Mouse (Mus musculus) lung, postnatal 4 days (tissue): ENCODE results near the gene Cd69.

Experiments
- DNase-seq, 2 experiments: peaks; one replicate each; pipeline ENCODE4 v3.0.0; 2021

The Cd69 gene

DNA sequence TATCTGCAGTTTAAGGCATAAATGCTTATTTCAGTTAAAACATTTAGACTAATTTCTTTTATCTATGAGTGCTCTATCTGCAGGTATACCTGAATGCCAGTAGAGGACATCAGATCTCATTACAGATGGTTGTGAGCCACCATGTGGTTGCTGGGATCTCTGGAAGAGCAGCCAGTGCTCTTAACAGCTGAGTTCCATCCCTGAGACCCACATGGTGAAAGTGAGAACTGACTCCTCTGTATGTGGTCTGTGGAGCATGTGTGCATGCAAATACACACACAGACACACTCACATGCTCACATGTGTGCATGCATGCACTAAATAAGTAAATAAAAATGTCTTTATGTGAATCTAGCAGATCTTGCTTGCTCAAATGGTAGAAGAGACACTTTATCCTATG lies 29.4 kb downstream of the Cd69 start:
- no peak for DNase-seq

DNA sequence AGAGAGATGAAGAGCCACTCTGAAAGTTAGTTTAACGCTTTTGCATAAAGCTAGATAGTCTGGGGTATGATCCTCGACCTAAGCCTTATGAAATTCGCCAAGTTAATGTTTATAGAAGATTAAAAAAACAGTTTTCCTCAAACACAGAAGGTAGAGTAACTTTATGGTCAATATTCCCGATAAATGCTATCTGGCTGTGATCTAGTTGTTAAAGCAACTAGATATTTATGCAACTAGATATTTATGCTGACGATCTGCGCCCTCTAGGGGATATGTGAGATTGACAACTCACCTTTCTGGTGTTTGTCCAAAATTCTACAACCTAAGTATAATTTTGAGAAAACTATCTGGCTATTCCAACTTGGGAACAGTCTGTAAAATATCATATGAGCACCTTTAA lies 33.3 kb downstream of the Cd69 start:
- peak in 1 of 2 experiments; percentile 34 for DNase-seq

DNA sequence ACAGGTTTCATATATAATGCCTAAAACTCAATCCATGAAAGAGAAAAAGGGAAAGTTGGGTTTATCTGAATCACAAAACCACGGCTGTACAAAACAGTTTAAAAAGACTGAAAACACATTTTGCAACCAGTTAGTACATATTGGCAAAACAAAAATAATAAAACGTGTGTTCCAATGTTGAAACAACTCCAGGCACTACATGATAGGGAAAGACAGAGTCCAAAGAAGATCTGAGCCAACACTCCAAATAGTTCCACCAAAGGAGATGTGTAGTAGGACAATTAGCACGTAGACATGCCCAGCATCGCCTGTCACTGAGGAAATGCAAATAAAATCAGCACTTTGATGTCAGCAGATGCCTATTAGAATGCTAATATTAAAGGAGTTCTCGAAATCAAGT lies 33.8 kb downstream of the Cd69 start:
- no peak for DNase-seq

DNA sequence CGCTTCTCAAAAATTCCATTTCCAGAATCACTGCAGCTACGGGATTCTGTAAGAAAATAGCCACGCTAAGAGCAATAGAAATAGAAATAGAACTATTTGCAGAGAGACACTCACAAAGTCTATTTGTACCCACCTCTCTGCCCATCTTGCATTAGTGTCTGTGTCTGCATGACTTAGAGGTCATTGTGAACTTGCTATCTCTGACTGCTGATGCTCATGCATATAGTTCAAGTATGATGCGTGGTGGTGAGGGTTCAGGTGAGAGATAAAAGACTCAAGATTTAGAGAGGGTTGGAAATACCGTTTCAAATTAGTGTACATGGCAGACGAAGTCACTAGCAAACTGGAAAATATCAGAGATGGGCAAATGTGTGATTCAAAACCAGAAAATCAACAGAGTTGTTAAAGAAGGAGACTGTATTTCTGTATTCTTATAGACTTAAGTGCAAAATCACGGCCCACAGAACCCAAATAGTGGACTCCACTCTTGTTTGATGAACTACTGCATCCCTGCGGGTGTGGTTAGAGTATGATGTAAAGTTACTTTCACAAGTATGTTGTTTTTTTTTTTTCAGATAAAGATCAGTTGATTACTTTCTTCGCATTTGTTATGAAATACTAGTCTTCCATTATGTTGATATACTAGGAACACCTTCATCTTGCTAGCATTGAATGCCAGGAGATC lies 35.5 kb downstream of the Cd69 start:
- no peak for DNase-seq

DNA sequence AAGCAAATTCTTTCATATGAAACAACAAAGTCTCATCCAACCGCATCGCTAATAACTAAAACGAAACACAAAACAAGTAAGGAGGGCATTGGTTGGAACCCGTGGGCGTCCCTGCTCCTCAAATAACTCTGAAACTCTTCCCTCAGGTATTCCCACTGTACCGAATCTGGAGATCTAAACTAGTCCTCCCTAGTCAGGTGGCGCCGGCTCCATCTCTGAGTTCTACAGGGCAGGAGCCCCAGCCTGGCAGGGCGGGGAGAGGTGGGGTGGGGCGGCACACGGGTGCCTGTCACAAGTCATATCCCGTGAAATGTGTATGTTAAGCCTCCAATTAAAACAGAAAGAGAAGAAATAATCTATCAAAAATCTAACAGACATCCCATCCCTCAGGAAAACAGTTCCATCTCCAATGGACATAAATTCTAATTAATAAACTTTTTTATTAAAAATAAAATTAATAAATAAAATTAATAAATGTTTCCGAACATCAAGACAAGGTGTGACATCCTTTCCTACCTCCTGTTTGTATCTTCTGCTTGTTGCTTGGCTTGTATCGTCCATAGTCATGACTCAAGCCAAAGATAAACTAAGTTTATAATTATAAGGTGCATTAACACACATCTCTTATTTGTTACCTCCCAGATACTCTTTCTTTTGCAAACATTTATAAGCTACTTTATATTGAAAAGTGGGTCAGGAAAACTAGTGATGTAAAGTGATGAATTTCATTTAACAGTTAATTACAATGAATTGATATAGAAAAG lies 36.8 kb downstream of the Cd69 start:
- DNase-seq: peak; percentile 69 to 74

DNA sequence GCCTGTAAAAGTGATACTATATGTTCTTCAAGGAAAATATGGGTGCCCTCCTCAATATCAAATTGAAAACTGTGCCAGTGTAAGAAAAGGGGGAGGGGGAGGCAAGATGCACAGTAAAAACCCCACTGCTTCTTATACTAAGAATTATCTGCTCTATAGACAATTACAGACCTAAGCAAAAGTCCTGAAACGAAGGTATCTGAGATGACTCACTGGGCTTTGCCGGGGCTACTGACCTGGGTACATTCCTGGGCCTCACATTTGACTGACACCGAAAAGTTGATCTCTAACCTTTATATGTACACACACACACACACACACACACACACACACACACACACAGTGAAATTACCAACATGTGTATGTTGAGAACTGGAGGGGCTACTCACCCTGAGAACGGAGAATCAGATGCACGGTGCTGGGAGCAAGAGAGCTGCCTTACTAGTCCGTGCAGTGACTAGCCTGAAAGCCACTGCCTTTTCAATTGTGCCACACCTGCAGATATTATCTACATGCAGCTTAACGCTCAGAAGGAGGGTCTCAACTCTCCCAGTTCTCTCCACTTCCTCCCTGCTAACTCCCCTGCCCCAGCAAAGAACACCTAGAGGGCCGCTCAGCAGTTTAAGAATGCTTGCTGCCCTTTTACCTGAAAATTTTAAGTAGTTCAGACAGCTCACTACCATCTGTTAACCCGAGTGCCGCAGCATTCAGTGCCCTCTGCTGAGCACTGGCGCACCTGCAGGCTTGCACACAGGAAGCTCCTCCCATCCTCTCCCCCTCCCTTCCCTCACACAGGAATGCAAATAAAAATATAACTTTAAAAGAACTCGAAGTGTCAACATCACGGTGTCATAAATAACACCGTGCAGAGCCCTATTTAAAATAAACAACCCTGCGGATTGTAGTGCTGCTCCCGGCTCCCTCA lies 37.6 kb downstream of the Cd69 start:
- peak; percentile 91 to 92 for DNase-seq

DNA sequence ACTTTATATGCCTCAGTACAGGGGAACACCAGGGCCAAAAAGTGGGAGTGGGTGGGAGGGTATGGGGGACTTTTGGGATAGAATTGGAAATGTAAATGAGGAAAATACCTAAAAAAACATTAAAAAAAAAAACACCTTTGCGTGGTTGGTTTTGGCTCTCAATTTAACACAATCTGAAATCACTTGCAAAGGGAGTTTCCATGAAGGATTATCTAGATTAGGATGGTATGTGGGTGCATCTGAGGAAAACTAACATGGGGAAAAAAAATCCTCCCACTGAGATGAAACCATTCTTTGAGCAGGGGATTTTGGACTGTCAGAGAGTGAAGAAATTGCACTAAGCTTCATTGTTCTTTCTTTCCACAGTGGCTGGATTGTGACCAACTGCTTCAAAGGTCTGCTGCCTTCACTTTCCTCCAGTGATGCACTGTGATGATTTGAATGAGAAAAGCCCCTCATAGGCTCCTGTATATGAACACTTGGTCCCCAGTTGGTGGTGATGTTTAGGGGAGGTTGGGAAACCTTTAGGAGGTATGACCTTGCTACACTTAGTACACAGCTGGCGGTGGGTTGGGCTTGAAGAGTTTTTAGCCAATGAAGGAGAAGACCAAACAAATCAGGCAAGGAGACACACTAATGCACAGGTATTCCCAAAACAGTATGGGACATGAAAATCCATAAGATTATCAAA lies 38.4 kb downstream of the Cd69 start:
- DNase-seq: peak in 1 of 2 experiments; percentile 27

DNA sequence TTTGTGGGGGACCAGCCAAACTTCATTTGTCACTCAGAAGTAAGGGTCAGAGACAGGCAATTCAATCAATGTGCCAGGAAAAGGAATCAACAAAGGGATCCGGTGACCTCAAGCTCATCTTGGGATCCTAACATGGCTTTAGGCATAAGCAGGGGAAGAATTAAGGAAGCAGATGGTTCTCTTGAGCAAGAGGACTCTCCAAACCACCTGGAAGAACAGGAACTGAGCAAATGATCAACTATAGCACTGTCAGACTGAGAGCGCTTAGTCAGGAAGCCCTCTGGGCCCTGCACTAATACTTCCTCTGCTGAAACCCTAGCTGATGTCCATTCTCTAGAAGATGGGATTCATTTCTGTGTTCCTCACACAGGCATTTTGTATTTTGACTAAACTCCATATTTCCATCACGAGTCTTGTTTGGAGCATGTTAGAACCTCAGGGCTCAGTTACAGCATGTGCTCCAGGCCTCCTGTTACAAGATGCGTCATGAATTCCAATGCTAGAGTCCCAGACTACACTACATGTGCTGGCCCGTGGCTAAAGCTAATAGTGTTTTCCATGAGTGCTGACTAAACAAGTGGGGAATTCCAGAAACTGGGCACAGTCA lies 39.3 kb downstream of the Cd69 start:
- DNase-seq: peak; percentile 41 to 63

DNA sequence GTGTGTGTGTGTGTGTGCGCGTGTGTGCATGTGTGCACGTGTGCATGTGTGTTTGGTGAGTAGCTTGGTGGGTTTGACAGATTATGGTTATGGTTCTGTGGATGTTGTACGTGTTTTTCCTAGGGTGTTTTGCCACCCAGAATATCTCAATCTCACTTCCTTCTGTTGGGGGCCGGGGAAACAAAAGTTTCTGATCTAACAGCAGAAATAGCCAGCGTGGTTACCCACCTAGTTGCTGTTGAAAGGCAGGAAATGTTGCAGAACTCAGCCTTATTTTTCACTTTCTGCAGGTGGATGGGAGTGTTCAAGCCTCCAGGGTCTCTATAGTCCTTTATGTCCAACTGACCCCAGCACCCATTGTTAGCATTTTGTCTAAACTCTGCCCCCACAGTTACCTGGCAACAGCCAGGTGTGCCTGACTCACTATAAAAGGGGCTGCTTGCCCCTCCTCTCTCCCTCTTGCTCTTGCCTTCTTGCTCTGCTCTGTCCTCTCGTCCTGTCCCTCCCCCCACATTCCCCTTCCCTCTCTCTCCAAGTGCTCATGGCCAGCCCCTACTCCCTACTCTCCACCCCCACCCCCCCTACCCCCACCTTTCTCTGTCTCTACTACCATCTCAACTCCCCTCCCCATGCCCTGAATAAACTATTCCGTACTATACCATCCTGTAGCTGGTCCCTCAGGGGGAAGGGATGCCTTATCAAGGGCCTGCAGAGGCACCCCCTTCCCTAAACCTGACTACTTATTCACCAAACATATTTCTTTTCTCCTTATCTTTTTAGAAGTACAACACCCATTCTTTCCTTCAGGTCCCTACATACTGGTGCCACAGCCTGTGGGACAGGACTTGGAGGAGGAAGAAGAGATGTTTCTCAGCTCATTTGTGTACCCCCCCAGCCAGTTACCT lies 40.5 kb downstream of the Cd69 start:
- DNase-seq: peak in 1 of 2 experiments; percentile 22

DNA sequence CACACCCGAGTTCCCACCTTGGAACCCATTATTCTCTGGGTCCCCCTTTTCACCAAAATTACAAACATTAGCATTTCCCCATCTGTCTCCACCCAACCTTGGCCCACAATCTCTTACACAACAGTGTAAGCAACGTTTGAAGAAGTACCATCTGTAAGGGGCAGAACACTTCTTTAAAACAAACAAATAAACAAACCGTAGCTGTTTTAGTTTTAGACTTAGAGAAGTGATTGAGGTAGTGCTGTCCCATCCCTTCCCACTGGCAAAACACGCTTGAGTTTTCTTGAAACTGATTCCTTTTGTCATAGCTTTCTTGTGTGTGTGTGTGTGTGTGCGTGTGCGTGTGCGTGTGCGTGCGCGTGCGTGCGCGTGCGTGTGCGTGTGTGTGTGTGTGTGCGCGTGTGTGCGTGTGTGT lies 41.3 kb downstream of the Cd69 start:
- DNase-seq: no peak

DNA sequence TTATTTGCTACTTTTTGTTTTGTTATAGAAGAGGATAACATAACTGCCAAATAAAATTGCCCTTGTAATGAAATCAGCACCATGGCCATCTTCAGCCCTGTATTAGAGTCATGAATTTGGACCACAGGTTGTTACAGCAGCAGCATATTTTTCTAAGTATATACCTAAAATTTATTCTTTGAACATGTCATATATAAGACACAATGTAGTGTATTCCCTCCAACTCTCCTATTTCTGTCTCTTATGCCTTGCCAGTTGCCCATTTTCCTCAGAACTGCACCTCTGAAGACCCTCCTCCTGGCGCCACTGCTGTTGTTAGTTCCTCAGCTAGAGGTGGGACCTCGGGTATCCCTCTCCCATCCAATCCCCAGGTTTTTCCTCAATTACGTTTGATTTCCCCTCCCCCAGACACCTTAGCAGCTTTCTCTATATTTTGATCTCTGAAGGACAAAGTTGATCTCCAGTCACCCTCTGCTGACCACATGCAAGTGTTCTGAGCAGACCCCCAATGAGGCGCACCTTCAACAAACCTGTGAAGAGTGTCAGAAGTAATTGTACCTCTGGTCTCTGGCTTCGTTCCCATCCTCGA lies 41.8 kb downstream of the Cd69 start:
- no peak for DNase-seq

DNA sequence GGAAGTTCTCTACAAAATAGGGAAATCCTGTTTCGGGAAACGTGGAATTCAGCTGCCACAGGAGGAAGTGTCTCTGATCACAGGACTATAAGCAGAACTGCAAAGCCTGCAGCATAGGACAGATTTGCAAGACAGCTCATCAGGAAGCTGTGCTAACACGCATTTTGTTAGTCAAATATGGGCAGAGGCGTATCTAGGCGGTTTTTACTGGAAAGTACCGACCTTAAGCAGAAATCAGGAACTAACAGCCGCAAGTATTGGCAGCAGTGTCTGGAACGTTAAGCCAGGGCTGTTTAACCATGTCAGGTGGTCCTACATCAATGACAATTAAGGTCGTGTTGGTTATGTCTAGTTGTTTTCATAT lies 42.4 kb downstream of the Cd69 start:
- peak; percentile 61 to 72 for DNase-seq

DNA sequence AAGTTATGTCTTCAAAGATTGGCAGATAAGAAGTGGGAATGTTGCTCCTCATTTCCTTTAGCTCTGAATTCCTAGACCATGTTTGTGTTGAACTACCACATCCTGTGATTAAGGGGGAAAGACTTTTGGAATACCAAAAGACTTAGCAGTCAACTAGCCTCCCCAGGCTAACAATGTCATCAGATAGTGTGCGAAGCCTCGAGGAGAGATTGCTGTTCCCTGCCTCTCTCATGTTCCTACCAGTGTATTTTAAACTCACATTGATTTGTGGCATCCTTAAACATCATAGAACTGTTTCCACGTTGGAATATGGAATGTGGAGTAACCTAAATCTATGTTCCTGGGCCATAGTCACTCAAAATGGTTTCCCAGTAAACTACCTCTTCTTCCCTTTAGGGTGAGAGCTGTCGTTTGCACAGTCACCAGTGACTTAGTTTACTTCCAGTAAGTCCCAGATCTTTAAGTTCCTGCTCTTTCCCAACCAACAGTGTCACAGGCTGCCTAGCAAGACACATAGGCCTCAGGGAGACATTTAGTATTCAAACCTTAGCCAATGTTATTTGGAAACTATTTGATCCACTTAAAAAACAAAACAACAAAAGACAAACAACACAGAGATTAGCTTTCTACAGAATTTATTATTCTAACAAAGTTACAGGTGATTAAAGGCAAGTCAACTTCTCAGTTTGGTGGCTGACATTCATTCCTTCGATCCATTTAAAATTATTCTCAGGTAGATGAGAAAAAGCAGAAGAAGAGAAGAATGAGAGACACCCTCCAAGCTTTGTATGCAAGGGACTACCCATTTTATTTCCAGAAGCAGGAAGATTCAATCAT lies 43.0 kb downstream of the Cd69 start:
- no peak for DNase-seq

DNA sequence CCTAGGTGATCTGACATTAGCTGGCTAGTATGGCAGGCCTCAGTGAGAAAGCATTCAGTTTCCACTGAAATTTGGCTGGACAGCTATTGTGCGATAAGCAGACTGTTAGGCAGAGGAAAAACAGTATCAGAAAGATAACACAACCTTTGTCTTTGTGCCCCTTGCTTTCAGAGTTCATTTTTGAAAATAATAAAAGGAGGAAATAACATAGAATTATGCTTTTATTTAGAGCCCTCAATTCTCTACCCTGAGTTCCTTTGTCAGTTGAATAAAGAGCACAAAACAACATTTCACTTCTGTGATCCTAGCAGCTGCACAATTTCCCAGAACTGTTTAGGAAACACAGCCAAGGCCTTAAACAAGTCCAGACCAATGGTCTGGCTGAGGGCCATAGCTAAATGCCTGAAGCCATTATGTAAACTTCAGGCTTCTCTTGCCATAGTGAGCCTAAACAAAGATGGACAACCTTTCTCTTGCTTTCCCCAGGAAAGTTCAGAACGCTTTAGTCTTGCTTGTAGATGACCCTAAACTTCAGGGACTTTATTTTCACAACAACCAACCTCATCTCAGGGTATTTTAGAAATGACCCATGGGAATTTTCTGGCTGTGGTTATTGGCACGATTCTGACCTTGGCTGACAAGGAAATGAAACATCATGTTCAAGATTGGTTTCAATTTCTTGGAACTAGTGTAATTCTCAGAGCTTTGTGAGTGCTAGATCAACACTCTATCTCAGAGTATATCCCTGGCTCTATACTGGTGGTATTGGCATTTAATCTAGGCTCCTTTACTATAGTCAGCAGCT lies 45.3 kb downstream of the Cd69 start:
- DNase-seq: peak; percentile 74 to 77

DNA sequence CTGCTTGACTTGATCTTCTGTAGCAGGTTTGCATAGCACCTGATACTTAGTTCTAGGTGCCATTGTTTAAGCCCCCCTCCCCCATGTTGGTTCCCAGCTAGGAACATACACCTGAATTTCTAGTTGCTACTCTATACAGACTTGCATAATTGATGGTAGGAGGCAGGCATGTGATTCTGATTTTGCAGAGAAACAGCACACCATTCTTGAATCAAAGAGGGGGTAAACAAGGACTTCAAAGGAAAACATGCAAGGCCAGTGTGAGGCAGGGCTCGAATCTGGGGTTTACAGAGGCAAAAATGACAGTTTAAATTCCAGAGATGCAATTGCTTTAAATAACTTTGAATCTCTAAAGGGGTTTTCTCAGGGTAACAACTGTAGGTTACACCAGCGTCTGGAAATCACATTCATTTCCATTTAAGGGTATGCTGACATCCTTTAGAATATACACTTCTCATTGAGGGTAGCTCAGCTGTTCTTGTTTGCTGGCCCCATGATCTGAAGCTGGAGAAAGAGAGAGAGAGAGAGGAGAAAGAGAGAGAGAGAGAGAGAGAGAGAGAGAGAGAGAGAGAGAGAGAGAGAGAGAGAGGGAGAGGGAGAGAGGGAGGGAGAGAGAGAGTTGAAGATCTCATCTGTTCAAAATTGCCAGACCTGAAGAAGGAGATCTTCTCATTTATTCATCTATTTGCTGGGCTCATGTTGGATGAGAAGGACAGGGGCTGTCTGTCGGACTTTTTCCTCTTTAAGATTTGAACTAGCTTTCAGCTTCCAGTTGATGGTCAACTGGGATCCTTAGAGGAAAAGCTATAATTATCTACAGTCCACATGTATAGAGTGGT lies 46.1 kb downstream of the Cd69 start:
- no peak for DNase-seq

DNA sequence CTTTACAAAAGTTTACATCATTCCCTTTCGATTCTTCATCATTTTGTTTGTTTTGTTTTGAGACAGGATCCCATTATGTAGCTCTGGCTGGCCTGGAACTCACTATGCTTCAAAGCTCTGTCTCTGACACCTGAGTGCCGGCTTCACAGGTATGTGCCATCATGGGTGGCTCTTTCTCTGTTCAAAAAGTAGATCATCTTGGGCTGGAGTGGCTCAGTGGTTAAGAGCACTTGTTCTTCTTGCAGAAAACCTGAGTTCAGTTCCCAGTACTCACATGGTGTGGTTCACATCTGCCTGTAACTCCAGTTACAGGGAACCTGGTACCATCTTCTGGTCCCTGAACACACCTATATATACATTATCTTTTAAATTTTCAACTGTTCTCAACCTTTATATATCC lies 50.2 kb downstream of the Cd69 start:
- DNase-seq: no peak

DNA sequence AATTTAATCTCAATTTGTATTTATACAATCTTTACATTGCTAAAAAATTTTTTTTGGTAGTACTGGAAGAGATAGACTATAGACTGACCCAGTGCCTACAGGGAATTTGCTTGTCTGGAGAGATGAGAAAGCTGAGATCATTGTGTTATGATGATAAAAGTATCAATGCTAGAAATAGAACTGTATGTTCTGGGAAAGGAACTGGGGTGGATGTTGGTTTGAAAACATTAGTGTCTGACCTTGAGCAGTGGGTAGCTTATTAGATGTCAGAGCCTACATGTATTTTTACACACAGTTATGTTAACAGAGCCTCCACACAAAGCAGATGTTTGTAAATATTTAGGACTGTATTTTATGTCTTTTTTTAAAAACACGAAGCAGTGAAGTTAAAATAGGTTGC lies 51.1 kb downstream of the Cd69 start:
- DNase-seq: no peak

DNA sequence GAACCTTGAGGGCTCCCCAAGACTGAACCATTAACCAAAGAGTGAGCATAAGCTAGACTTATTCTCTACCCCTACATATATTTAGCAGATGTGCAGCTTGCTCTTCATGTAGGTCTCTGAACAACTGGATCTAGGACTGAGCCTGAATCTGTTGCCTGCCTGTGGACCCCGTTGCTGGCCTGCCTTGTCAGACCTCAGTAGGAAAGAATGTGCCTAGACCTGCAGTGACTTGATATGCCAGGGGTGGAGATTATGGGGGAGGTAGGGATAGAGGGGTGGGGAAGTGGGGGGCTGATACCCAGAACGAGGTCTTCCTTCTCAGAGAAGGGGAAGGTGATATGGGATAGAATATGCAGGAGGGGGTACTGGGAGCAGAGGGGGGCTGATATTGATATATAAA lies 51.6 kb downstream of the Cd69 start:
- no peak for DNase-seq
